Mouse (Mus musculus): Measurements from ENCODE around the gene Ramac.

The Ramac gene

DNA sequence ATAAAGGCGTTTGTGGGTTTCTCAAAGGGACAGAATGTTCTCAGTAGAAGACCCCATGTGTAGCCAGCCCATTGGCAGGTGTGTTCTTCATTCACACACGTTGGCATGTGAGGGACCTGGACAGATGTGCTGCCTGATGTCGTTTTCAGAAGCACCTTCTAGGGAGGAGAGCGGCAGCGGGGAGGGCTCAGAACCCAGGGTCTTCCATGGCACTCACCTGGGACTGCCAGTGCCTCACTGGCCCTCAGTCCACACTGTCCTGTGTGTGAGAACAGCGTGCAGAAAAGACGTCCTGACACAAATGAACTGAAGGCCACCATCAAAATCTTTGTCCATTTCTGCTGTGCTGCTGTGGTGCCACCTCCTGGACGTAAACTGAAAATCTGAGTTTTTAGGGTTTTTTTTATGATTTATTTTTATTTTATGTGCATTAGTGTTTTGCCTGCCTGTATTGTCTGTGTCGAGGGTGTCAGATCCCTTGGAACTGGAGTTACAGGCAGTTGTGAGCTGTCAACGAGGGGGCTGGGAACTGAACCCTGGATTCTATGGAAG lies 15.0 kb downstream of the Ramac start:
- no peak for DNase-seq (ENCODE audit: low spot score in 2 of 2)

GRCm38 (mm10) chr7:81788536-81788935 lies 25.8 kb downstream of the Ramac start:
- DNase-seq (ENCODE audit: low spot score in 2 of 2): no peak

- peak; percentile 79 to 86 for DNase-seq (ENCODE audit: low spot score in 2 of 2)
Observed at GRCm38 (mm10) chr7:81789095-81789757, 26.5 kb downstream of the Ramac start, which contains the start of gene 3110040N11Rik. Gene 3110040N11Rik, minus strand, starts transcription at chr7:81789478.

DNA sequence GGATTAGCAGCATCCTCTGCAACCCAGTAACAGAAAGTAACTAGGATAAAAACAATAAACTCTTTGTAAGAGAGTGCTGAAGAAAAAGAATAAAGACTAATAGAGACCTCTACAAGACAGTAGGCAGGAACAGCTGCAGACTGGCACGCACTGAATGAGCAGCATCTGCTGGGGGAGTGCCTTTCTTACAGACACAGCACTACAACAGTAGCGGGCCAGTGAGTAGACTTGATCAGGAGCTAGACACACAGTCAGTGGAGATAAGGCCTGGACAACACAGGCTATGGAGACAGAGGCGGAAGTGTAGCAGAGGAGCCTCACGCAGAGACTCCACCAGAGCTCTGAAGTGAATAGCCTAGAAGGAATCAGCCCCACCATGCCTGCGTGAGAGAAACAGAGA lies 43.3 kb downstream of the Ramac start:
- DNase-seq (ENCODE audit: low spot score in 2 of 2): no peak

Data from right cerebral cortex, adult 2 months (tissue).